Mouse (Mus musculus) layer of hippocampus, adult 2 months (tissue): ENCODE results near the gene Itgb3bp. TPM values are rescaled to one million over a fixed set of nuclear protein-coding genes. Genes with fewer than 3 reads are reported as not detected.
A peak's percentile ranks its signal among the peaks of the same experiment; 100 is the strongest.

Experiments
- DNase-seq, 2 experiments: peaks; one replicate each; pipeline ENCODE4 v3.0.0; 2022; ENCODE audit warnings: low spot score in 2 of 2
- H3K27ac ChIP-seq: fragments of 200-600 bp; 2 replicates; pipeline ENCODE4 v1.8.1; 2022
- H3K4me3 ChIP-seq: fragments of 200-600 bp; 2 replicates; pipeline ENCODE4 v1.8.1; 2022; ENCODE audit warnings: mild to moderate bottlenecking
- CTCF ChIP-seq: fragments of 200-600 bp; conservative IDR thresholded peaks from 2 replicates; pipeline ENCODE4 v1.8.1; 2022; ENCODE audit warnings: antibody characterized with exemption, mild to moderate bottlenecking, moderate library complexity
- long read RNA-seq, 2 experiments: library from polyadenylated mRNA; stranded (forward); transcript quantifications; one replicate each; pipeline ENCODE4 v2.0.0; 2021; ENCODE audit warnings: borderline mapping rate in 2 of 2
- total RNA-seq, 2 experiments: library from RNA; stranded (reverse); gene quantifications; 2 replicates each; pipeline ENCODE4 v1.2.3; 2021

Gene Itgb3bp
- 1 to 10 TPM; 5.1 to 6.4 TPM for total RNA-seq
- long read RNA-seq, experiment 1, partial matches to known transcripts = 0 of 8 reads
- long read RNA-seq, experiment 1, other reads (novel, unspliced or antisense) = 5 of 8 reads
- long read RNA-seq, experiment 2, partial matches to known transcripts = 0 of 8 reads
- long read RNA-seq, experiment 2, other reads (novel, unspliced or antisense) = 7 of 8 reads

- no peak for TF ChIP-seq CTCF
- H3K4me3 ChIP-seq = peak within 1 kb of the TSS; percentile 92
- DNase-seq = peak; percentile 67 to 71
- peak within 1 kb of the TSS; percentile 97 for H3K27ac ChIP-seq
These were observed at the start of gene Itgb3bp for GRCm38 (mm10) chr4:99929613-99930517. Itgb3bp (minus strand) TSS chr4:99929813.

DNA sequence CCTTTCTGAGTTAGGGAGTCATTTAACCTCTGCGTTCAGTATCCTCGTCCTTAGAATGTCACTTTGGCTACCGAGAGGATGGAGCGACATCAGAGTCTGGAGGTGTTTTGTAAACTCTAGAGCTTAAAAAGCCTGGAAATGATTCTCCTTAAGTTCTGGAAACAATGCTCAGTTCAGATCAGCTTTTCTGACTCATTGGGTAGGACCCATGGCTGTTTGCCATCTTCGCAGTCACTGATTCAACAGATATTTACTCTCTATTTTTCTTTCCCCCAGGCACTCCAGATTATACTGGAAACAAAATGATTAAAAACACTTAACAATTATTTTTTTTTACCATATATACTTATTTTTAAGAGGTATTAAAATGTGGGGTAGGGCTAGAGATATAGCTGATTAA, 49.7 kb upstream of the Itgb3bp start:
- no peak overlapping the region for H3K27ac ChIP-seq
- H3K4me3 ChIP-seq = no peak overlapping the region
- no peak for TF ChIP-seq CTCF
- no peak for DNase-seq

DNA sequence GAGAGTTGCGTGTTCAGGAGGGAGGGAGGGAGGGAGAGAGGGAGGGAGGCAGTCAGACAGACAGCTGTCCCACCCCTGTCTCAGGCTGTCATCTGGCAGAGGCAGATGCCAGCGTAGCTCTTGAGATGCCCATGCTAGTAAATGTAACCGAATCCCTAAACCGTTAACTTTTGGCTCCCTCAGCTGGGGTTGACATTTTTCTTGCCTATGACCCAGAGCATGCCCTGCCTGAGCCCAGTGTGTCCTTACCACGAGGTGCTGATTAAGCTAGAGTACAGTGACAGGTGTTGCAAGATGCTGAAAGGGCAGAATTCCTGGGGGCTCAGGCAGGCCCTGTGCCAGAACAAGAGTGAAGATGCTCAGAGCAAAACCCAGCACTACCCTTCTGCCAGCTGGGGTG, 44.8 kb upstream of the Itgb3bp start:
- no peak overlapping the region for H3K4me3 ChIP-seq
- H3K27ac ChIP-seq = peak overlapping the region; percentile 57
- DNase-seq = no peak
- TF ChIP-seq CTCF = no peak

- TF ChIP-seq CTCF = no peak
- DNase-seq = no peak
- peak overlapping the region; percentile 57; the same call in 1 of the 2 replicates for H3K27ac ChIP-seq
- no peak overlapping the region for H3K4me3 ChIP-seq
These were observed 44.3 kb upstream of the Itgb3bp start for GRCm38 (mm10) chr4:99973931-99974330.

- no peak for TF ChIP-seq CTCF
- Histone ChIP-seq H3K27ac (no peak overlapping the region), H3K4me3 (no peak overlapping the region)
- DNase-seq = no peak
These were observed 43.3 kb upstream of the Itgb3bp start for GRCm38 (mm10) chr4:99972886-99973285.

DNA sequence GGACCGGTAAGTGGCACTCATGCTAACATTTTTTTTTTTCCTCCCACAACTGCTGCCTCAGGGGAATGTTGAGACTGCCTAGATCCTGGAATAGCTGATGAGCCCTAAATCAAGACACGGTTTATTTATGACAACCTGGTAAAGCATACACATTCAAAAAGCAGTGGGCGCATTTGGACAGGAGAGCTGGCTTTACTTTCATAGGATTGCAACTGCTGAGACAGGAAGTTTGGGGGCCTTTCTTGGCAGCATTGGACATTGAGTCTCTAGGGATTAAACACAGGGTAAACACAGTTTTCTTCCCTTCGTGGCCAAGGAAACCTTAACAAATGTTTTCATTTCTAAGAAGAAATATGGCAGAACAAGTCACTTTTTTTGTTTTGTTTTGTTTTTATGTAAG, 40.5 kb upstream of the Itgb3bp start:
- no peak for TF ChIP-seq CTCF
- no peak for DNase-seq
- Histone ChIP-seq H3K4me3 (no peak overlapping the region), H3K27ac (no peak overlapping the region)

DNA sequence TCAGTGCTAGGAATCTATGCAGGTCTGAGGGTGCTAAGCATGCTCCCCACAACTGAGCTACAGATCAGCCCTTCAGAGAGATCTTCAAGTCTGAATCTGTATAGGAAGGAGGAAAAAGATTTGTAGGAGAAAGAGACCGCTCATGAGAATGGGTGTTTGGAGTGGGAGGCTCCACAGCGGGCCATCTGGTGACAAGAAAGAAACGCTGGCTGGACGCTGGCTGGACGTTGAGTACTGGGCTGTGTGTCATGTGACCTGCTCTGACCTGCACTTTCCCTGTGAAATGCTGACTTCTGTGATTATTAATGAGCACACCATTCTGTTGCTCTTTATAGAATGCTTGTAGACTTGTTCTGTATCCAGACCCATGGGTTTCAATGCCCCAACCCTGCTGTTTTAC, 39.7 kb upstream of the Itgb3bp start:
- no peak for TF ChIP-seq CTCF
- 0 out of 2 replicates have a peak overlapping the region, but pooled peaks have one; percentile 15 for H3K27ac ChIP-seq
- no peak for DNase-seq
- no peak overlapping the region for H3K4me3 ChIP-seq

- H3K4me3 ChIP-seq = no peak overlapping the region
- no peak overlapping the region for H3K27ac ChIP-seq
- no peak for DNase-seq
- no peak for TF ChIP-seq CTCF
These were observed 36.9 kb upstream of the Itgb3bp start for GRCm38 (mm10) chr4:99966555-99966954.

GRCm38 (mm10) chr4:99959308-99959707, 29.7 kb upstream of the Itgb3bp start:
- TF ChIP-seq CTCF = no peak
- no peak overlapping the region for H3K27ac ChIP-seq
- no peak for DNase-seq
- no peak overlapping the region for H3K4me3 ChIP-seq

- TF ChIP-seq CTCF = no peak
- Histone ChIP-seq H3K4me3 (no peak overlapping the region), H3K27ac (no peak overlapping the region)
- DNase-seq = no peak
These were observed 28.6 kb upstream of the Itgb3bp start for GRCm38 (mm10) chr4:99958084-99958815.

DNA sequence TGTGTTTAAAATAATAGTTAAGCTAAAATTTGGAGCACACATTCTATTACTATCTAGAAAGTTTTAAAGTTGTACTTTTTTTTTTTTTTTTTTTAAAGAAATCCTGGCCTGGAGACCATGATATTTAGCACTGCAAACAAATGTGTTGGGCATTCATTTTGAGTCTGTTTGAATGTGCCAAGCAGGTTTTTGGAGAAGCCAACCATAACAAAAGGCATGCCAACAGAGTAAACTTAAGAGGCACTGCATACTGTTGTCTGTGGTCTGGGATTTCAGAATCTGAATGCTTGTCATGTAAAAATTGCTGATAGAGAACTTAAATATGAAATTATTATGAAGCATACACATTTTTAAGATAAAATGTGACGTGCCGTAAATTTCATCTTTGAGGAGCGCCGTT, 27.6 kb upstream of the Itgb3bp start:
- no peak overlapping the region for H3K4me3 ChIP-seq
- TF ChIP-seq CTCF = no peak
- no peak for DNase-seq
- no peak overlapping the region for H3K27ac ChIP-seq

- H3K27ac ChIP-seq = no peak overlapping the region
- DNase-seq = no peak
- no peak overlapping the region for H3K4me3 ChIP-seq
- no peak for TF ChIP-seq CTCF
These were observed 25.8 kb upstream of the Itgb3bp start for GRCm38 (mm10) chr4:99955396-99955795.

GRCm38 (mm10) chr4:99953904-99954303, 24.3 kb upstream of the Itgb3bp start:
- Histone ChIP-seq H3K27ac (peak overlapping the region; percentile 46; the same call in 1 of the 2 replicates), H3K4me3 (no peak overlapping the region)
- DNase-seq = no peak
- TF ChIP-seq CTCF = no peak

GRCm38 (mm10) chr4:99947896-99948295, 18.3 kb upstream of the Itgb3bp start:
- no peak for DNase-seq
- no peak overlapping the region for H3K4me3 ChIP-seq
- no peak overlapping the region for H3K27ac ChIP-seq
- TF ChIP-seq CTCF = no peak
